Mouse (Mus musculus) gastrocnemius, postnatal 36 days (tissue): Measurements from ENCODE around the gene Gm2310. TPM values are rescaled to one million over a fixed set of nuclear protein-coding genes. Genes with fewer than 3 reads are reported as not detected.
"Not testable (repeated sequence)": the region's sequence is repeated elsewhere in the genome, so short reads cannot be mapped to it uniquely, and the experiment has no call there.

Experiments used
- DNase-seq, 2 experiments: peaks; one replicate each; pipeline ENCODE4 v3.0.0; 2022
- intact Hi-C: fragments of 180-260 bp; cut with DNase I; formaldehyde crosslinking; loops from one replicate; pipeline ENCODE4 v1.15.1; 2025
- long read RNA-seq, 2 experiments: library from polyadenylated mRNA; stranded (forward); transcript quantifications; one replicate each; pipeline ENCODE4 v2.0.0; 2021
- total RNA-seq, 2 experiments: library from RNA; stranded (reverse); gene quantifications; 2 replicates each; pipeline ENCODE4 v1.2.3; 2021

The Gm2310 gene
- not detected for total RNA-seq
- long read RNA-seq, experiment 1, result 0 reads
- long read RNA-seq, experiment 2, result 0 reads

GRCm38 (mm10) chr15:8519853-8520252 is at the start of gene Gm2310:
Gm2310 (minus strand) TSS chr15:8519953.
- DNase-seq, intact Hi-C loops: not testable (repeated sequence)

- DNase-seq, result peak; percentile 73
- intact Hi-C loops, result loop anchor here (5.0 kb wide), 1 partner anchor 112 kb away; no protein-coding TSS in a partner anchor
Measured at GRCm38 (mm10) chr15:8568645-8569528, 49.1 kb upstream of the Gm2310 start.

- no peak for DNase-seq
- intact Hi-C loops, result loop anchor here (5.0 kb wide), 1 partner anchor 111 kb away; no protein-coding TSS in a partner anchor
Measured at GRCm38 (mm10) chr15:8568286-8568644, 48.5 kb upstream of the Gm2310 start.

GRCm38 (mm10) chr15:8565416-8565815 is 45.7 kb upstream of the Gm2310 start:
- DNase-seq, result no peak
- intact Hi-C loops, result loop anchor here (5.0 kb wide), 1 partner anchor 108 kb away; no protein-coding TSS in a partner anchor

DNA sequence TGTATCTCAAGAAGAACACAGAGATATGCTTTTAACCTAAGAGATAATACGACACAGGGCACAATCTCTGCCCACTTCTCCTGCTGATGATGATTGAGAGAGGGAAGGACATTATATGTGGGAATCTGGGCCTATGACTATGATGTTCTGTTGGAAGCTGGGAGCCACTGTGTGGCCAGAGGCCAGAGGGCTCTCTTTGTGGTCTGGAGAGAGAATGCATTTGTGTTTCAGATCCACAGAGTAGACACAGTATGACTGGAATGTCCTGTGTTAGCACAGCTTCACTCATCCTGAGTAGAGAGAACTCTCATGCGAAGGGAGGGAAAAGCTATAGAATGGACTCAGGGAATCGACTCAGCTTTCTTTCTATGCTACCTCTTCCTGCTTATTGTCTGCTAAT is 44.6 kb upstream of the Gm2310 start:
- no peak for DNase-seq
- intact Hi-C loops, result no loop called here

DNA sequence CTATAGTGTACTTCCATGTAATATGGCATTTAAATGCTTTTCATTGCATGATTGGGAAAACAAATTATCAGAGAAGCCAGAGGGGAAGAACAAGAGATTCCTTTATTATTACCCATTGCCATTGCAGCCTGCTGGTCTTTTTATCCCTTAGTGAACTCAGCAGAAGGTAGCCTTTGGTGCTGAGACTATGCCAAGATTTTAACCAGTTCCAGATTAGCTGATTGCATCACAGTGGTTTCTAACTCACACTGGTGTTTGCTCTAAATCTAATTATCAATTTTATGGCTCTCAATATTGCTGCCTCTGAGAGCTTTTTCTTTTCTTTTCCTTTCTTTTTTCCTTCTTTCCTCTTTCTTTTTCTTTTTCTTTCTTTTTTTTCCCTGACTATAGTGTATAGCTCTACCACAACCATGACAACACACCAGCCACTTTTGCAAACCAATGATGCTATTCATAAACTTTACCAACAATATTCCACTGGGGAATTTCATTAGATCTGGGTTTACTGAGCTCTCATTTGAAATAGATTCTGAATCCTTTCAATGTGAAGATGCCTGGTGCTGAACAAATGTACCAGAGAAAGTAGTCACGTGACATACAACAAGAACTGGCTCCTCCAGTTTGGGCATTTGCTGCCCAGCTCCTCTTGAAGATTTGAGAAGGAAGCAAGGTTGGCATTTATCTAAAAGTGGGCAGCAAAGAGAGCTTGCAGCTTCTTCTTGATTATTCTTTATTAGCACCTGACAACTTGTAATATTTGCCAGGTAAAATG is 43.9 kb upstream of the Gm2310 start:
- DNase-seq, result no peak
- intact Hi-C loops, result no loop called here

GRCm38 (mm10) chr15:8562776-8563175 is 43.0 kb upstream of the Gm2310 start:
- intact Hi-C loops, result no loop called here
- no peak for DNase-seq

DNA sequence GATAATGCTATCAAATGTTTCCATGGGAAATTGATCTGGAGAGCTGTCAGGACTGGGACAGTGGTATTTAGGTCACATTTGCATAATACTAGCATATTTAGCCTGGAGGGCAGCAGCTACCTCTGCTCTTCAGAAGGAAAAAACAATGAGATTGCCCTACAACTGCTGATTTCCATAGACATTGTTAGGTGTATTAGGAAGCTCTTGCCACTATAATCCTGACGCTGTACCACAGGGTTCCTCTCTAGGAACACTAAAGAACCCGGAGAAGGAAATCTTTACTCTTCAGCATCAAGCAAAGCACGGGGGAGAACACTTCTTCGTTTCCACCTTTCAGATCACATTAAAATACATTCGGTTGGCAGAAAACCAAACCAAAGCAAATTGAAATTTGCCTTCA is 11.4 kb upstream of the Gm2310 start:
- no peak for DNase-seq
- intact Hi-C loops, result no loop called here

GRCm38 (mm10) chr15:8512957-8513356 is 6.8 kb downstream of the Gm2310 start:
- intact Hi-C loops, result no loop called here
- DNase-seq, result no peak

- intact Hi-C loops, result no loop called here
- DNase-seq, result no peak
Measured at GRCm38 (mm10) chr15:8511861-8512260, 7.9 kb downstream of the Gm2310 start.

- no peak for DNase-seq
- intact Hi-C loops, result no loop called here
Measured at GRCm38 (mm10) chr15:8502431-8502830, 17.3 kb downstream of the Gm2310 start.

GRCm38 (mm10) chr15:8485261-8485660 is 34.5 kb downstream of the Gm2310 start:
- intact Hi-C loops, result no loop called here
- DNase-seq, result no peak

- no peak for DNase-seq
- intact Hi-C loops, result no loop called here
Measured at GRCm38 (mm10) chr15:8469006-8469575, 50.7 kb downstream of the Gm2310 start.

Other genes with a start within 250 kb of the Gm2310 start
- gene Nipbl, start 75.5 kb downstream of the Gm2310 start, total RNA-seq, result 10 to 100 TPM; 17.5 to 20.8 TPM
- 1 to 10 TPM; 1.2 to 1.8 TPM for gene Slc1a3, start 190.8 kb upstream of the Gm2310 start, total RNA-seq